In the genomic region with DNA sequence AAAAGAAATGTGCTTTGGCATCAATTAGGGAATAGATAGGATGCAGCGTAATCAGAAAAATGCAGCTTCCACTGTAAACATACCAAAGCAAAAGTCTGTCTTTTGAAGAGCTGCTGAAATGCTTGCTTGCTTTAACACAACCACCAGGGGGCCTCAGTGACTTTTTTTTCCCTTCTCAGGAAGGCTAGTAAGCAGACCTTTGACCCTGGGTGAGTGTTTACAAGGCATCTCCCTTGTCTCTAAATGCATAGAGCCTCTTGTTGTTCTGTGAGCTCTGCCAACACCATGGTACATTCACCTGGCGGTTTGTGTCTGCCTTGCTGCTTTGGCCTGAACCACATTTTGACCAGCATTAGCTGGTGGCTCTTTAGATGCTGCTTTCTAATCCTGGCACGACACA, we compare ENCODE assay signal across 8 mouse cellular contexts.
DNase-seq lines count a peak whose midpoint lies in the region; ATAC-seq and TF ChIP-seq lines count a peak whose summit lies in the region.

No protein-coding gene starts in this region.

- ATAC-seq in Patski = no peak

- in situ Hi-C loops in Patski (cut with MboI; ENCODE audit: low pct_unique_long_range_greater_than_20kb) = no loop called here

- H3K27me3 ChIP-seq in Patski = peaks cover 13% of the 10 kb centered on the region

- DNase-seq in heart, postnatal 4 days = peak; percentile 24
- no peak for DNase-seq in heart, adult 9 months (ENCODE audit: low spot score in 2 of 2)
- peak; percentile 13 for DNase-seq in 3134 (ENCODE audit: extremely low read depth, insufficient read length, low spot score)
- no peak for DNase-seq in Patski (ENCODE audit: low read depth, low spot score)
- peak; percentile 44 for DNase-seq in embryo, embryonic 11.5 days (ENCODE audit: low read depth, low spot score)
- DNase-seq in kidney, postnatal 4 days = peak; percentile 52 to 58
- peak; percentile 6 for DNase-seq in retina, adult 2 months (ENCODE audit: low read depth, low spot score)
- DNase-seq in spleen, postnatal 36 days (ENCODE audit: low spot score in 2 of 2) = no peak

- CTCF ChIA-PET in Patski (lab: Charles Lee) = no interaction called here

- peak; percentile 14 for TF ChIP-seq CTCF in Patski (IDR thresholded peaks at IDR 0.05)

- POLR2A ChIA-PET in Patski (lab: Charles Lee) = interaction anchor here (0.8 kb wide), 1 partner anchor 544 kb away, joined by 4 read pairs; no protein-coding TSS in a partner anchor

Comparison
In these comparisons a context has a peak if more than half of its experiments do, and no peak if none do; other contexts are left out.
1. DNase-seq: peak in heart, postnatal 4 days (single experiment), 3134 (single experiment), embryo, embryonic 11.5 days (single experiment), kidney, postnatal 4 days (2 of 2) and retina, adult 2 months (single experiment); none in heart, adult 9 months (0 of 2), Patski (single experiment) and spleen, postnatal 36 days (0 of 2).